Mouse (Mus musculus): ENCODE data around the gene Nfam1. TPM values are rescaled to one million over a fixed set of nuclear protein-coding genes. Genes with fewer than 3 reads are reported as not detected.
"Not testable (repeated sequence)": the region's sequence is repeated elsewhere in the genome, so short reads cannot be mapped to it uniquely, and the experiment has no call there.

Gene Nfam1
- polyA plus RNA-seq (2016; fragmentation: Nextera tagmentation; extraction: Ambion mirVana): 2.8 and 3.6 TPM in 2 replicates

DNA sequence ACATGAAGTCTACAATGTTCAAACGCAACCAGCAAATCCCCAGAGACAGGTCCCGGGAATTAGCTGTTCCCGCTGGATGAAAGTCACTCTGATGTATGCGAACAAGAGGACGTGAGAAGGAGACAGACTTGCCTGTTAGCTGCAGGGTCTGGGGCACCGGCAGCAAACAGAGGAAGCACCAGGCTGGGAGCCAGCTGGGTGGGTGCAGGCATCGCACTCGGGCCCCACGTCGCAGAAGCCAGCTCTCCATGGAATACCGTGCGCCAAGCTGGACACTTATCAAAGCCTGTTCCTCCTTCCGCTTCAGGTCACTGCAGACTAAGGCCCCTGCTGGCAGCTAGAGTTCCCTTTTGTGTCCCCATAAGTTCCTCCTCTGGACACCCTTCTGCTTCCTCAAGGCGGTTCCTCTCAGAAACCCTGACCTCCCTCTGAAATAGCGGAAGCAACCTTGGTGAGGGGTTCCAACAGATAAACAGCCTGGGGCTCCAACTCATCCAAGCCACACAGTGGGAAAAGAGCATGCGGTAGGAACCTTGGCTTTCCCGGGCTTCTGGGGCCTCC is at the start of gene Nfam1:
TSS of gene Nfam1 (minus strand) at position 326 of the 561 bp plus-strand sequence.
- WGBS: 44% methylated on average over 17 of the region's 17 CpGs
- Histone ChIP-seq H3K36me3 (no peaks in the 10 kb centered on the region), H3K4me3 (peak within 1 kb of the TSS; percentile 5; the same call in 1 of the 2 replicates), H3K27me3 (ENCODE audit: insufficient read depth, poor library complexity, severe bottlenecking) (peaks cover 64% of the 10 kb centered on the region), H3K9me3 (no peaks in the 10 kb centered on the region), H3K27ac (peak within 1 kb of the TSS; percentile 35; the same call in 1 of the 2 replicates), H3K4me1 (replicated peaks) (peaks cover 54% of the 10 kb centered on the region)
- no peak for DNase-seq (ENCODE audit: low spot score)

DNA sequence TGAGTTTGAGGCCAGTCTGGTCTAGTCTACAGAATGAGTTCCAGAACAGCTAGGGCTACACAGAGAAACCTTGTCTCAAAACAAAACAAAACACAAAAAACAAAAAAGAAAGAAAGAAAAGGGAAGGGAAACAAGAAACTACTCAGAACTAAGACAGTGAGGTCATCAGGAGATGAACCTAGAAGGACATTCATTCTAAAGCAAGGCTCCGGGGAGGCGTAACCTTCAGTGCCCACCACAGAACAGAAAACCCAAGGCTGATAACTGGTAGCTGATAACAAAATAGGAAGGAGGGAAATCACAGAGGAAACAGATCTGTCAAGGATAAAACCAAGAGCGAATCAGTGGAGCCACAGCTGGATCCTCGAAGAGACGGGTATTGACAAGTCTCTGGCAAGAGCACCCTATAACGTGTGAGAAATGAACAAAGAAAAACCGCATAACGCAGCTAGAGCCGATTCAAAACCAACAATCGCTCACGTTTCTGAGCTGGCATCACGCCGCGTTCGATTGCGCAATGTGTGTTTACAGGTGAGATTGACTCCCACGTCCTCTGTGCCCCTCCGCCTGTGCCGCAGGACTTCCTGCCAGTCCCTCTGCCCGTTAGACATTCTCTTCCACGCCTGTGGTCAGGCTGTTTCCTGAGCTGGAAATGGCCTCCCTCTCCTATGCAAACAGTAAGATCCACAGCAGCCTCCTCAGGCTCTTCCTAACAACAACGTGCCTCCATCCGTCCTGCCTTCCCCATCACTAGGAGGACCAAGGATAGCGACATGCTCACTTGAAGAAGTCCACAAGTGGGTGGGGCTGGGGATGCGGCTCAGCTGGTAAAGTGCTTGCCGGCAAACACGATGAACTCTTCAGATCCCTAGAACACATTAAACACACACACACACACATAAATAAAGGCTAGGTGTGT is 42.8 kb upstream of the Nfam1 start:
- Histone ChIP-seq H3K4me3 (no peak overlapping the region), H3K27ac (no peak overlapping the region), H3K9me3 (no peaks in the 10 kb centered on the region), H3K36me3 (no peaks in the 10 kb centered on the region), H3K4me1 (replicated peaks) (peaks cover 15% of the 10 kb centered on the region), H3K27me3 (ENCODE audit: insufficient read depth, poor library complexity, severe bottlenecking) (peaks cover 6% of the 10 kb centered on the region; the same call in 1 of the 2 replicates)
- 68% methylated on average over 27 of the region's 27 CpGs for WGBS
- no peak for DNase-seq (ENCODE audit: low spot score)

- Histone ChIP-seq H3K4me3 (no peak overlapping the region), H3K27ac (no peak overlapping the region), H3K27me3 (ENCODE audit: insufficient read depth, poor library complexity, severe bottlenecking) (peaks cover 6% of the 10 kb centered on the region; the same call in 1 of the 2 replicates), H3K9me3 (no peaks in the 10 kb centered on the region), H3K4me1 (replicated peaks) (peaks cover 15% of the 10 kb centered on the region), H3K36me3 (no peaks in the 10 kb centered on the region)
- 91% methylated on average over 4 of the region's 4 CpGs for WGBS
- DNase-seq (ENCODE audit: low spot score): no peak
Measured at GRCm38 (mm10) chr15:83074179-83074578, 41.1 kb upstream of the Nfam1 start.

DNA sequence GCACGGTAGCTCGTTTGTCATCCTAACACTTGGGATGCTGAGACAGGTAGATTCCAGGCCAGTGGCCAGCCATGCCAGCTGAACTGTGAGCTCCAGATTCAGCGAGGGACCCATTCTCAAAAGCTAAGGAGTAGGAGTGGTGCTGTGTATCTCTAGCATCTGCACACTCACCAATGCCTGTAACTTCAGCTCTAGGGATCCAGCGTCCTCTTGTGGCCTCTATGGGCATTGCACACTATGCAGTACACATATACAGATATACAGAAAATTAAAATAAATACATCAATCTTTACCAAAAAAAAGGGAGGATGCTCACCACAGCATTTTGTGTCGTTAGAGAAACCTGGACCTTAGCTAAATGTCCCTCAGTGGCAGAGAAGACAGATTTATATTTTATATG is 38.6 kb upstream of the Nfam1 start:
- Histone ChIP-seq H3K27ac (no peak overlapping the region), H3K4me1 (replicated peaks) (peaks cover 11% of the 10 kb centered on the region), H3K27me3 (ENCODE audit: insufficient read depth, poor library complexity, severe bottlenecking) (peaks cover 6% of the 10 kb centered on the region; the same call in 1 of the 2 replicates), H3K36me3 (no peaks in the 10 kb centered on the region), H3K4me3 (no peak overlapping the region), H3K9me3 (no peaks in the 10 kb centered on the region)
- no peak for DNase-seq (ENCODE audit: low spot score)
- WGBS: 88% methylated on average over 5 of the region's 5 CpGs

DNA sequence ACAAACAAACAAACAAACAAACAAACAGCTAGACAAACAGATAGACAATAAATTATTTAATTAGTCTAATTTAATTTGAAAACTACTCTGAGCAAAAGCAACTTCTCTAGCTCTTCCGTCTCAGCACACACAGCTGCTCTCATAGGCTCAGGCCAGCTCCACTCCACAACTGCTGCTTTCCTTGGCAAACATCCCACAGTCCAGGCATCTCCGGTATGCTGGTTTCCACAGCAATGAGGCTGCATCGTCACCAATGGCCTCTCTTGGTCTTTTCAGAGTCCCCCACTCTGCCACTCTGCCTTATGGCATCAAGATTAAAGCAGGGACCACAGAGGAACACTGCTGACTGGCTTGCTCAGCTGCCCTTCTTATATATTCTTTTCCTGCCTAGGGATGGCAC is 37.8 kb upstream of the Nfam1 start:
- Histone ChIP-seq H3K4me1 (replicated peaks) (peaks cover 2% of the 10 kb centered on the region; the same call in 1 of the 2 replicates), H3K4me3 (no peak overlapping the region), H3K9me3 (no peaks in the 10 kb centered on the region), H3K27me3 (ENCODE audit: insufficient read depth, poor library complexity, severe bottlenecking) (peaks cover 2% of the 10 kb centered on the region; the same call in 1 of the 2 replicates), H3K27ac (no peak overlapping the region), H3K36me3 (no peaks in the 10 kb centered on the region)
- WGBS: 82% methylated on average over 3 of the region's 3 CpGs
- DNase-seq (ENCODE audit: low spot score): no peak

GRCm38 (mm10) chr15:83068270-83068669 is 35.2 kb upstream of the Nfam1 start:
- Histone ChIP-seq H3K9me3 (no peaks in the 10 kb centered on the region), H3K27ac (no peak overlapping the region), H3K4me3 (no peak overlapping the region), H3K36me3 (no peaks in the 10 kb centered on the region), H3K4me1 (replicated peaks) (no peaks in the 10 kb centered on the region), H3K27me3 (ENCODE audit: insufficient read depth, poor library complexity, severe bottlenecking) (no peaks in the 10 kb centered on the region)
- DNase-seq (ENCODE audit: low spot score): no peak
- 93% methylated on average over 5 of the region's 5 CpGs for WGBS

DNA sequence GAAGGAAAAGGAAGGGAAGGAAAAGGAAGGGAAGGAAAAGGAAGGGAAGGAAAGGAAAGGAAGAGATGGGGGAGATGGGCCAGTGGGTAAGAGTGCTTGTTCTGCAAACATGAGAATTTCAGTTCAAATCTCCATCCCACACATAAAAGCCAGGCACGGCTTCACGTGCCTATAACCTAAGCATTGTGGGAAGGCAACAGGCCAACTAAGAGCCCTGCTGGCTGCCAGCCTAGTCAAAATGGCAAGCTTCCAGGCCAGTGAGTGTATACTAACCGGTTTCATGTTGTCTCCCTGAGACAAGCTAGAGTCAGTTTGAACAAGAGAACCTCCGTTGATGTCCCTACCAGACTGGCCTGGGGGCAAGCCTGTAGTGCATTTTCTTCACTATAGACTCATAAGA is 32.4 kb upstream of the Nfam1 start:
- Histone ChIP-seq H3K9me3 (no peaks in the 10 kb centered on the region), H3K4me3 (no peak overlapping the region), H3K4me1 (replicated peaks) (peaks cover 12% of the 10 kb centered on the region), H3K27me3 (ENCODE audit: insufficient read depth, poor library complexity, severe bottlenecking) (no peaks in the 10 kb centered on the region), H3K36me3 (no peaks in the 10 kb centered on the region), H3K27ac (no peak overlapping the region)
- DNase-seq (ENCODE audit: low spot score): no peak
- 88% methylated on average over 4 of the region's 4 CpGs for WGBS

DNA sequence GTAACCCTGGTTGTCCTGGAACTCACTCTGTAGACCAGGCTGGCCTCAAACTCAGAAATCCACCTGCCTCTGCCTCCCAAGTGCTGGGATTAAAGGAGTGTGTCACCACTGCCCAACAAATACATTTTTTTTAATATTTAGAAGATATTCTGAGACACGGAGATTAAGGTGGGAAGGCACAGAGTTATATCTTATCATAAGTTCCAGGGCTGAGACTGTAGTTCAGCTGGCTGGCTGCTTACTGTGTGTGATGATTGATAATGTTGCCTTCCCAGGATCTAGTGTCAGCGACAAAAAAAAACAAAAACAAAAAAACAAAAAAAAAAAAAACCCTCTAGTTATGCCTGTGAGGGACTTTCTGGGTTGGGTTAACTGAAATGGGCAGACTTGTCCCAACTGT is 29.5 kb upstream of the Nfam1 start:
- H3K27me3 ChIP-seq (ENCODE audit: insufficient read depth, poor library complexity, severe bottlenecking); H3K4me3 ChIP-seq; H3K36me3 ChIP-seq; DNase-seq (ENCODE audit: low spot score); H3K27ac ChIP-seq; H3K9me3 ChIP-seq: not testable (repeated sequence)
- 92% methylated on average over 2 of the region's 2 CpGs for WGBS
- H3K4me1 ChIP-seq (replicated peaks): peaks cover 31% of the 10 kb centered on the region

DNA sequence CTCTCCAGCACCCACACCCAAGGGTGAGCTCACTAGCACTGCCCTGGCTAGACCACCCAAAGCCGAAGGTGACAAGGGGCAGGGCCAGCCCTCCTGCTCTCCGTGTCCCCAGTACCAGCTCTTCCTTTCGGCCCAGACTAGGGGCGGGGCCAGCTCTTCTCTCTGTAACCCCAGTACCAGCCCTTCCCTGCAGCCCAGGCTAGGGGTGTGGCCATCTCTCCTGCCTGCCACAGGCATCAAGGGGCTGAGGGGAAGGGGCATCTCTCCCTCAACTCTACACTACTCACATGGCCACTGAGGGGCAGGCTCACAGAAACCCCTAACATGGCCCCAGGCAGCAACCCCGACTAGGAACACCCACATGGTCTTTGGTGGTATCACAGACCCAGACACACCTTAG is 28.6 kb upstream of the Nfam1 start:
- peaks cover 39% of the 10 kb centered on the region for H3K4me1 ChIP-seq (replicated peaks)
- H3K9me3 ChIP-seq: 0 out of 2 replicates have a peak, but pooled peaks cover 4% of the 10 kb centered on the region
- WGBS: 15% methylated on average over 5 of the region's 5 CpGs
- no peak overlapping the region for H3K4me3 ChIP-seq
- peaks cover 10% of the 10 kb centered on the region; the same call in 1 of the 2 replicates for H3K27me3 ChIP-seq (ENCODE audit: insufficient read depth, poor library complexity, severe bottlenecking)
- DNase-seq (ENCODE audit: low spot score): no peak
- 0 out of 2 replicates have a peak overlapping the region, but pooled peaks have one; percentile 40 for H3K27ac ChIP-seq
- H3K36me3 ChIP-seq: no peaks in the 10 kb centered on the region

DNA sequence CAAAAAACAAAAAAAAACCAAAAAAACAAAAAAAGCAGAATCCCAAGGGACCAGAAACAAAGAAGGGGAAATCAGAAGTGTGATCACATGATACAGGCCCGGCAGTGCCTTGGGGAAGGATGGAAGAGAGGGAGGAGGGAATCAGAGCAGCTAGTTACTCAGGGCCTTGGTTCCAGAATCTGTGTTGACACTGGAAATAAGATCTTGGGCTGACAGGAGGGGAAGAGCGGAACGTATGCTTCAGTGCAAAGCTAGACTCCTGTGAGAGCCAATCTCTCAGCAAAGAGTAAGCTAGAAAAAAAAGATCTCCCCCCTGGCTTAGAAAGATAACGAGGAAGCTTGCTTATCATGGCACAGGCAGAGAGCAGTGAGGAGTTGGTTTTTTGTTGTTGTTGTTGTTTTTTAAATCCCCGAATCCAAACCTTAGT is 26.1 kb upstream of the Nfam1 start:
- H3K27ac ChIP-seq: peak overlapping the region; percentile 35; the same call in 1 of the 2 replicates

DNA sequence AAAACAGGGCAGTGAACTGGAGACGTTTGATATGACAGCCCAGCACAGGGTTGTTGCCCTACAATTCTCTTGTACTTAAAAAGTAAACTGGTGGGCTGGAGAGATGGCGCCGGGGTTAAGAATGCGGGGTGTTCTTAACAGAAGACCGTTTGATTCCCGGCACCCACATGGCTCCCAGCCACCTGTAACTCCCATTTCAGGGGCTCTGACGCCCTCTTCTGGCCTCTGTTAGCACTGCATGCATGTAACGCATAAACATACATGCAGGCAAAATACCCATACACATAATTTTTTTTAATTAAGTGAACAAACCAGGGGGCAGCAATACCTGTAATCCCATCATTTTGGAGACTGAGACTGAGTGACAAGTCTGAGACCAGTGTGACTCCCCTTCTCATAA is 24.4 kb upstream of the Nfam1 start:
- Histone ChIP-seq H3K27me3 (ENCODE audit: insufficient read depth, poor library complexity, severe bottlenecking) (peaks cover 25% of the 10 kb centered on the region; the same call in 1 of the 2 replicates), H3K36me3 (no peaks in the 10 kb centered on the region), H3K4me3 (no peak overlapping the region; the same call in 1 of the 2 replicates), H3K27ac (no peak overlapping the region), H3K9me3 (0 out of 2 replicates have a peak, but pooled peaks cover 4% of the 10 kb centered on the region), H3K4me1 (replicated peaks) (peaks cover 57% of the 10 kb centered on the region)
- WGBS: 70% methylated on average over 8 of the region's 8 CpGs
- DNase-seq (ENCODE audit: low spot score): no peak

More for the DNA sequence above, 26.1 kb upstream of the Nfam1 start:
- Histone ChIP-seq H3K27me3 (ENCODE audit: insufficient read depth, poor library complexity, severe bottlenecking) (peaks cover 17% of the 10 kb centered on the region; the same call in 1 of the 2 replicates), H3K4me3 (no peak overlapping the region), H3K9me3 (0 out of 2 replicates have a peak, but pooled peaks cover 4% of the 10 kb centered on the region), H3K36me3 (no peaks in the 10 kb centered on the region), H3K4me1 (replicated peaks) (peaks cover 52% of the 10 kb centered on the region)
- 43% methylated on average over 5 of the region's 5 CpGs for WGBS
- DNase-seq (ENCODE audit: low spot score): no peak

DNA sequence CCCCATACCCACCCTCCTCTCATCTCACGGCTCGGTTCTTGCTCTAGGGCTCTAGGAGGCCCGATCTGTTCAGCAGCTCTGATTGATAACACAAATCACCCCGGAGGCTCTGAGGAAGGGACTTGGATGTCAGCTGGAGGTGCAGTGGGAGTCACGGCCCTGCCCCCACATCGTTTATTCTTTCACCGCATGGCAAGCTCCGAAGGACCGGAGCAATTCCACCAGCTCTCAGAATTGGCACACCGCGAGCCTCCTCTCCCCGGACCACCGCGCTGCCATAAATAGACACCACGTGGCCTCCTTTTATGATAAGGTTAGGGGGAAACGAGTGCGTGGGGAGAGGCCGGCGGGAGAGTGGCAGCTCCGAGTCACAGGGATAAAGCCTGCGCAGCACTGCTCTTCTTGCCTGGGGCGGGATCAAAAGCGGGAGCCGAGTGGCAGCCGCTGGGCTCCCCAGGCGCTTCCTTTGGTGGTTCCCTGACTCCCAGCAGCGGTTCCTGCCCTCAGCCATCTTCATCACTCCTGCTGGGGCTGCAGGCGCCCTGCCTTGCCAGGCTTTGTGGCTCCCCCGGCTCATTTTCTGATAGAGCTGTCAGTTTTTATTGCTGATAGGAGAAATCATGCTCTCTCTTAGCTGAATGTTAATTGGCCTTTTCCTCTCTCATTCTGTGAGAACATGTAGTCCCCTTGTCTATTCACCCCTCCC is 23.4 kb upstream of the Nfam1 start:
- peak overlapping the region; percentile 86 for H3K27ac ChIP-seq
- peak; percentile 63 for DNase-seq (ENCODE audit: low spot score)
- peaks cover 25% of the 10 kb centered on the region; the same call in 1 of the 2 replicates for H3K27me3 ChIP-seq (ENCODE audit: insufficient read depth, poor library complexity, severe bottlenecking)
- peak overlapping the region; percentile 52 for H3K4me3 ChIP-seq
- H3K36me3 ChIP-seq: no peaks in the 10 kb centered on the region
- peaks cover 61% of the 10 kb centered on the region for H3K4me1 ChIP-seq (replicated peaks)
- under 1% methylated on average over 29 of the region's 29 CpGs for WGBS
- H3K9me3 ChIP-seq: 0 out of 2 replicates have a peak, but pooled peaks cover 4% of the 10 kb centered on the region
